Mouse (Mus musculus) frontal cortex, postnatal 14 days (tissue): Measurements from ENCODE around the gene Ahnak2.

Source experiments
- DNase-seq, 2 experiments: peaks; one replicate each; pipeline ENCODE4 v3.0.0; 2022; ENCODE audit warnings: low spot score in 2 of 2

Gene Ahnak2

DNA sequence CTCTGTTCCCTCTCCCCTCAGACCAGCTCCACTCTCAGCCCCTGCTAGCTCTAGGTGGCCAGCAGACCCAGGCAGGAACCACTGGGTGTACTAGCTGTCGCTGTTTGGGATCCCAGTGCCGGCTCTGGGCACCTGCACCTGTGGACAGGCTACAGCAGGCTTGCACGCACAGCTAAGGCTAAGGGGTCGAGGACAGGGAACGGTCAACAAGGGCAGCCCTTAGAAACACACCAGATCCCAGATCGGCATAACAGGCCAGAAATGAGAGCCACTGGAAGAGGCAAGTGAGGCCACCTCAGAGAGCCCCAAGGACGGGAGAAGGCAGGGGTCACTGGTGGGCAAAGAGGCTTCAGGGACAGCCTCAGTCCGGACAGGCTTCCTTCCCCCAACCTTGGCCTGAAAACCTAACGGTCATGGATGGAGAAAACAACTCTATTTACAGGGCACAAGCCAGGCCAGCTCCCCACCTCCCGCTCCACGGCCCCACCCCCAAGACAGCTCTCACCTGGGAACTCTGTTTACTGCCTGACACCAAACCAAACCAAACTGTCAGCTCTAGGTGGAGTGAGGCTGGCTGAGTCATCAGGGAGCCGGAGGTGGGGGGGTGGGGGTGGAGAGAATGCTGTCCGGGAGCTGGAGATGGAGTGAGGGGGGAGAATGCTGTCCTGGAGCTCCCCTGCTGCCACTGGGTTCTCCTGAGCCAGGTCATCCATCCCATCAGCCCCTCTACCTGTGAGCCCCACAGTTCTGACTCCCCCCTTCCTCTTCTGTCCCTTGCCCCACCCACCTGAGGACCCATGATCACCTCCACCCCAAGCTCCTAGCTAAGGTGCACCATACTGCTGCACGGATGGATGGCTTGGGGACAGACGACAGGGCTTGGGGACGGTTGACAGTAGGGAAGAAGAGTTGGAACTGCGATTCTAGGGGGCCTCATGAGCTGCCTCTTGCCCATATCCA, 5.6 kb downstream of the Ahnak2 start:
- no peak for DNase-seq

DNA sequence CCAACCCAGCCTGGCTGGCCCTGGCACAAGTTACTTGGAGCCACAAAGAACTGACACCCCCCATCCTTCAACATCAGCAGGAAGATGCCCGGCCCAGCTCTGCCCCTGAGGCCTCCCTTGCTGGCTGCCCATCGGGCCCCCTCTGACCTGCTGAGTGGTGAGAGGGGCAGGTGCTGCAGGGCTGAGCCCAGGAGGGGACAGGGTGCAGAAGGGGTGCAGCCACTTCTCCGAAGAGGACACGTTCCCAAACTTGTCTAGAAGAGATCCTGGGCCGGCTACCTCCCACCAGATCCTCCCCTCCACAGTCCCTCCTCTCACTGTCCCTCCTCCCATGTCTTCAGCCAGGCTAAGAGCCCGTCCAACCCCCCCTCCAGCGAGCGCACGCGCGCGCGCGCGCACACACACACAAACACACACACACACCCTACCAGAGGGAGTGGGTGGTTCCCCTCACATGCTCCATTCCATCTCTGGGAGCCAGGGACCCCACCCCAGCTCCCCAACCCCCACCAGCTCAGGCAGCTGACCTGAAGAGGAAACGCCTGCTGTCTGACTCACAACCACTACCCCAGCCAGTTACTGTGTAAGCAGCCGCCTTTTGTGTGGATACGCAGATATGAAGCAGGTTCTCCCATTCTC, 6.9 kb downstream of the Ahnak2 start:
- DNase-seq: no peak

DNA sequence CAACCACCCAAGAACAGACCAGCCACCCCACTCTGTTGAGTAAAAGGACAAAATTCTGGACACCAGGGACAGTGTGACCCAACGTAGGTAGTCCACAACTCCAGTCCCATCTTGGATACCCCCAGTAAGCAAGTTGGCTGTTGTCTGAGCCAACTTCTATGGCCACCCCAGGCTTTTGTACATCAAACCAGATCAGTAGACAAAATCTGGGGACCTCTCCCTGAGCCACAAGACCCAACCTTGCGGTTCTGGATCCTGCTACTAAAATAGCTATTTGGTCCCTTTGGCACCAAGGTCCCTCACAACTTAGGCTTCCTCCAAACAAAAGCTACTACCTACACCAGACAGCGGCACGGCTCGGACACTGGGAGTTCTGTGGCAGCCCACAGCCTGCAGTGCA, 7.5 kb downstream of the Ahnak2 start:
- DNase-seq: no peak

DNA sequence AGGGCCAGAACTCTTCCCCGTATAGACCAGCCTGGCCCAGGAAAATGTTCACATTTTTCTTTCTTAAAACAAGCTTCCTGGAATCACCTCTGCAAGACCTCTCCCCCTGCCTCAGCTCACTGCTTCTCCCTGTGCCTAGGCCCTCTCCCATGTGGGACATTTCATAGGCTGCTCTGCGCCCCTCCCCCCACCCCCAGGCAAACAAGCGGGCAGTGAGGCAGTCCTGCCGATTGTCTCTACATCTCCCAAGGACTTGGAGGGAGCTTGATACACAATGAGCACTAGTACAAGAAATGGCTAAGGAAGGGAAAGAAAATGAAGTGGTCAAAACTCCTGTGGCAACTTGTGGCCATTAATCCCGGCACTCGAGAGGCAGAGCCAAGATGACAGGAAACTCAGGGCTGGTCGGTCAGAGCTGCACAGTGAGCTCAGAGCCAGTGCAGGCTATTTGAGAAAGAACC, 8.1 kb downstream of the Ahnak2 start:
- DNase-seq: no peak

DNA sequence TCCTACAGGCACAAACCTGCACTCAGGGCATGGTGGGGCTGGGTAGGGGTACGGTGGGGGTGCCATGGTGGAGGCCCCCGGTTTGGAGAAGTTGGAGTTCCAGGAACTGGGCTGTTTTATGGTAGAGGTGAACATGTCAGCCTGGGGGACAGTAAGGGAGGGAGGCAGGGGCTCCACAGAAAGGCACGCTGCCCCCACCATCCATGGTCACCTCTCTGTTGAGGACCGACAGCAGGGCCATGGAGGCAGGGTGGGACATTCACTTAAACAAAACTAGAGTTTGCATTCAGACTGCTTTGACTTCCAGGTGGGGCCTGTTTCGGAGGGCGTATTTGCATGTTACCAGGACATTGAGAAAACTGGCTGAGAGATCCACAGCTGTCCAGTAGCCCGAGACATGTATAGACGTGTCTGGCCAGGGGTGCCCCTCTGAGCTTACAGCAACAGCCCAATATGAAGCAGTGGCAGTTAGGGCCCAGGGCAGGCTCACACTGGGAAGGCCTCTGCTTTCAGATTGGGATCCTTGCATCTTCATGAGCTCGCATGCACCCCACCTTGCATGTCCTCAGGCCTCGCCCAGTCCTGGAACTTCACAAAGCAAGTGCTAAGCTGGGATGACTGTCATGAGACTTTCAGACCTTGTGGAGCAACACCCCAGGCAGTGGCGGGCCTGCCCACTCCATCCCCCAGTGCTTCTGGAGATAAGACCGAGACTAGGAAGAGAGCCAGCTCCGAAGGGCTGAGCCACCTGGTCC, 8.7 kb downstream of the Ahnak2 start:
- DNase-seq: no peak

DNA sequence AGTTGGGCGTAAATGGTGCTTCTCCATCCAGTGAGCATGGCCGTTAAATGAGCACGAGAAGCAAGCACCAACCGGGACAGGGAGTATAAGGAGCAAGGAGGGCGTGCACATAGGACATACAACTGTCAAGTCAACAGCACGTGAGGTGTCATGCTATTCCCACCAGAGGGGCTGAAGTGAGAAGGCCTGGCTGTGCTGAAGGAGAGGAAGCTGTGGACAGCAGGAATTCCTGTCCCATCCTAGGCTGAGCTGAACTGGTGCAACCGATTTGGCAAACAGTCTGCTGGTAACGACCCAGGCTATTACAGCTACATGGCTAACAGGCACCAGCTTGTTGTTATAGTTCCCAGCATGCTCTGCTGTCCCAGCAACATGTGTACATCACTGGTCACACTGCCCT, 11.4 kb downstream of the Ahnak2 start:
- no peak for DNase-seq

DNA sequence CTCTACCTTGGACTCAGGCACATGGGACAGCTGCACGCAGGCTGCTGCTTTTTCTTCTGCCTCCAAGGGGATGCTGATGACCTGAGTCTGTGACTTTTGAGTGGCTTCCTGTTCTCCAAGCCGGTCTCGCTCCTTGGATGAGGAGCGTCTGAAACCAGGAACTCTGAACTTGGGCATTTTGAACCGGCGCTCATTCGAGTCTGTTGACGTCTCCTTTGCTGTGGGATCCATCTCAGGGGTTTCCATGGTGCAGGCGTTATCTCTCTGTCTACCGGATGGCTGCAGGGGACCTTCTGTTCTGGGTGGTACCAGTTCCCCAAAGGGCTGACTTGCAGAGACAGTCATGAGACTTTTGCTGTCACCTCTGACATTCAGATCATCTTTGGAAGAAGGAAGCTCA, 28.0 kb downstream of the Ahnak2 start:
- DNase-seq: no peak

DNA sequence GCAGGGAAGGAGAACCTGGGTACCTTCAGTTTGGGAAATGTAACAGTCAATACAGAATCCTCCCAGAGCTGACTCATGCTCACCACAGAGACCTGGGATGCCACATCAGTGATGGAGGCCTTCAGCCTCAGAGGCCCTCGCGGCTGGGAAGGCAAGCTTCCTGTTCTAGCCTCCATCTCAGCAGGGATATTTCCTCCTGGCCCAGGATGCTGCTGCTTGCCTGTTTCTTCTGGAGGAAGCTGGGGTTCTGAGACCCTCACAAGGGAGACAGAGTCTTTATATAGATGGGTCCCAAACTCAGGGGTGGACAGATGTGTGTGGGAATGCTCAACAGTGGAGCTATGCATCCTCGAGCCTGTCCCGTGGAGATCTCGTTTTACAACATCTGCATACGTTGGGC, 28.4 kb downstream of the Ahnak2 start:
- DNase-seq: no peak

DNA sequence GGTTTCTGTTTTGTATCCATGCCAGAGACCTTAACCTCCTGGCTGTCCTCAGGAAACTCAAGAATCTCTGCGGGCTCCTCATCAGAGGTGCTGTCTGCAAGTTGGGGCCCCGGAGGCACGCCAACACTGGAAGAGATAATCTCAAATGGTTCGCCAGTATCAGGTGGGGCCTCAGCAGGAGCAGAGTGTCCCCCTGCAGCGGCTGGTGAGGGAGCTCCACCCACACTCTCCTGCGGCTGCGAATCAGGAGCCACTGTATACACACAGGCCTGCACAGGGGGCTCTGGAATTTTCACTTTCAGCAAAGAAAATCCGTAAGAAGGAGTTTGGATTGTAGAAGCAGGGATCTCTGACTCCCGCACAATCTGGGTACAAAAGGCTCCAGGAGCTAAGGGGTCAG, 29.1 kb downstream of the Ahnak2 start:
- DNase-seq: no peak

DNA sequence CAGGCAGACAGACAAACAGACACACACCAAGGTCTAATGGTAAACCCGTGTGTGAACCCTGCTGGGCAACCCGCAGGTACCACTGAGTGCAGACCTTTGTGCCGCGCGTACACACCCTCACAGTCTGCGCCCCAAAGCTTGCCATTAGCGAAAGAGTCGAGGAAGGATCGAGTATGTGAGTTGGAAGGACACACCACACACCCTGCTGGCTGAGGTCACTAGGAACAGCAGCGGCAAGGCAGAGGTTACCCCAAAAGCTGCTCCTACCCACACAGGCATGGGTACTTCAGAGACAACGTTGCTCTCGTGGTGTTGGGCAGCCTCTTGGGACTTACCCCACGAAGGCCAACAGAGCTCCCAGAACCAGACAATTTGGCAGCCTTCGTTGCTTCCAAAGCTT, 30.2 kb downstream of the Ahnak2 start:
- DNase-seq: no peak

DNA sequence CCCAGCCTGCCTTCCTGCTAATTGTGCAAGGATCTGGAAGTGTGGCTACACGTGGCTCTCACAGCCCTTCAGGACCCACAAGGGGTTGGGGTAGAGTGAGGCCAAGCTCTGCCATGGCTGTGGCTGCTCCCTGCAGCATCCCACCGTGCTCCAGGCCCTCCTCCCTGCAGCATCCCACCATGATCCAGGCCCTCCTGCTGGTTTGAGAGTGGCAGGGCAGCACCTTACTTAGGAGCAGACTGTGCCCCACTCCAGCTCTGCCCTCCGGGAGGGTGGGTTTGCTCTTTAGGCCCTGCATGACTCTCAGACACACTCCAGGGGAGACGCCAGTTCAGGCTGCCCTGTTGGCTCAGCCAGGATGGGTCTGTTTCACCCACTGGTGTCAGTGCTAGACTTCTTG, 32.1 kb downstream of the Ahnak2 start:
- no peak for DNase-seq

DNA sequence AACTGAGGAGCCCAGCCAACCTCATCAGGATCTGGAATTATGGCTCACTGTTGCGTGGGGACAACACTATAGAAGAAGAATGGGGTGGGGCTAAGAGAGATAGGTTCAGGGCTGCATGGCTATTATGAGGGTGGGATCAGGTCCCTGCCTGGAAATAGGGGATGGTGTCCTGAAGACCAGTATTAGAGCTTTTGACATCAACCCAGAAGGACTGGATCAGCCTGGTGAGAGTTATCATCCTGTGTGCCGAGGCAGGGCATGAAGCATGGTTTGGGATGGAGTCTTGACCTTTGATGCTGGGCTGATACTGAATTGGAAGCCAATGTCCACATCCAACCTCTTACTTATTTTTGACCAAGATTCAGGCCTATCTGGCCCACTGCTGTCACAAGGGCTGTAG, 32.7 kb downstream of the Ahnak2 start:
- no peak for DNase-seq

DNA sequence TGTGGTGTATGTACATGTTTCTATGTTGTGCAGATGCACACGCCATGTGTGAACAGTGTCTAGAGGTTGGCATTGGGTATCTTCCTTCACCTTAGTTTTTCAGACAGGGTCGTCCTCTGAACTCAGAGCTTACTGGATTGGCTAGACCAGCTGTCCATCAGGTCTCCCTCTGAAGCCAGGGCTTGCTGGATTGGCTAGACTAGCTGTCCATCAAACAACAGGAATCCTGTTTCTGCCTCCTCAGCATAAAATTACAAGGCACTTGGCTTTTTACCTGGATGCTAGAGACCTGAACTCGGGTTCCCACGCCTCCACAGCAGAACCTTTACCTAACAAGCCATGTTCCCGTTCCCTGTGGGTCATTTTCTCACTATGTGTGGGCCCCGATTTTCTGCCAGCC, 33.4 kb downstream of the Ahnak2 start:
- DNase-seq: peak in 1 of 2 experiments; percentile 6

DNA sequence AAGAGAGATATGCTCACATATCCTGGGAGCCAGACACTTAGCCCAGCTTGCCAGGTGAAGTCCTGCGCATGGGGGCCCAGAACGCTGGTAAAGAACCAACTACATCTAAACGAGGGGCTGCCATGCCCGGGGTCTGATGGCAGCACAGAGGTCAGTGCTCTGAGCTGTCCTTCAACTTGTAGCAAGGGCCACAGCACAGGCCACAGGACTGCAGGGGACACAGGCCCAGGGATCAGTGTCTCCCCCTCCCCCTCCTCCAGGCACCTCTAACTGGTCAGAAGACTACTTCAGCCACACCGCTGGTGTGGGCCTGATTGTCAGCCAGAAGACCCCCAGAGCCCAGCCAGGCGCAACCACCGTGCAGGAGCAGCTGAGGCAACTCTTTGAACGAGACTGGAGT, 34.3 kb downstream of the Ahnak2 start:
- DNase-seq: no peak

DNA sequence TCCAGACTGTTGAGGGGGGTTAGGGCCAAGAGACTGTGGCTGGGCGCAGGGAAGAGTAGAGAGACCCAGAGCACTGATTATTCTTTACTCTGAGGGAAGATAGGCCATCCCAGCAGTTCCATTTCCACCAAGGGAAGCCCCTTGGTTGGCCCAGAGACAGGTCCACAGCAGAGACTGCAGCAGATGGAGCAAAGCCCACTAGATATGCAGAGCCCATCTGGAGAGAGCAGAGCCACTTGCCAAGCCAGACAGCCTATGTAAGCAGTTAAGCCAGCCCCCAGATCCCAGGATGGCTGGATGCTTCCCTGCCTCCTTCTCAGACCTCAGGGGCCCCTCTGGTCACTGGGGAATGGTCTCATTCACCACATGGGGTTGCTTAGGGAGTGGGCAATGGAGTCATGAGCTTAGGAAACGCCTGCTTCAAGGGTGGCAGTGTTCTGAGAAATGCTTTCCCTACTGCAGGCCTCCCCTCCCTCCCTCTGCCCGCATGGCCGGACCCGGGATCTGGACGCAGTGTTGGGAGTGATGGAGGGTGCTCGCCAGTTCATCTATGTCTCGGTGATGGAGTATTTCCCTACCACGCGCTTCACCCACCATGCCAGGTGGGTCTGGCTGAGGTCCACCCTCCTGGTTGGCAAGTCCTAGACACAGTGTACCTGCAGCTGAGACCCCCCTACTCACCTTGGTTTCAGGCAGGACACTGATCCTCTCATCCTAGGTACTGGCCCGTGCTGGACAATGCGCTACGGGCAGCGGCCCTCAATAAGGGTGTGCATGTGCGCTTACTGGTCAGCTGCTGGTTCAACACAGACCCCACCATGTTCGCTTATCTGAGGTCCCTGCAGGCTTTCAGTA, 35.2 kb downstream of the Ahnak2 start:
- no peak for DNase-seq

DNA sequence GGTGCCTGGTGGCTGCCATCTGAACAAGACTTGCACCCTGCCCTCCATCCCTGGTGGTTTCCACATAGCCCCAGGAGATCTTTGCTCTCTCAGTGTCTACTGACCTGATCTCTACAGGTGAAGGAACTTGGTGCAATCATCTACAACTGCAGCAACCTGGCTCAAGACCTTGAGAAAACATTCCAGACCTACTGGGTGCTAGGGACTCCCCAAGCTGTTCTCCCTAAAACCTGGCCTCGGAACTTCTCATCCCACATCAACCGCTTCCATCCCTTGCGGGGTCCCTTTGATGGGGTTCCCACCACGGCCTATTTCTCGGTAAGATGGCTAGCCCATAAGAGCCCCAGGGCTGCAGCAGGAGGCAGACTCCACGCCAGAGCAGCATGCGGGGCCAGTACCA, 35.9 kb downstream of the Ahnak2 start:
- DNase-seq: no peak

DNA sequence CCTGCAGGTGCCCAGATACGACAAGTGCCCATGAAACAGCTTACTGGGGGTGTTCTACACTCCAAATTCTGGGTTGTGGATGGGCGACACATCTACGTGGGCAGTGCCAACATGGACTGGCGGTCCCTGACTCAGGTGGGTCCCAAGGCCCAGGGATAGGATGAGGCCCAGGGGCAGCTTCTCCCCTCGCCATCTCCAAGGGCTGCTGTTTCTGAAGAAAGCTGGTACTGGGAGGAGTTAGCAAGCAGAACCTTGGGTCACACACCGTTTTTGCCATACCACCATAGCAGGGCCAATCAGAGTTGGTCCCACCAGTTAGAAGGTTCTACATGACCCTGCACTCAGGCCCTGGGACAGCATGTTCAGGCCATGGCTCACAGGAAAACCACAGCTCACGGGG, 37.5 kb downstream of the Ahnak2 start:
- no peak for DNase-seq

DNA sequence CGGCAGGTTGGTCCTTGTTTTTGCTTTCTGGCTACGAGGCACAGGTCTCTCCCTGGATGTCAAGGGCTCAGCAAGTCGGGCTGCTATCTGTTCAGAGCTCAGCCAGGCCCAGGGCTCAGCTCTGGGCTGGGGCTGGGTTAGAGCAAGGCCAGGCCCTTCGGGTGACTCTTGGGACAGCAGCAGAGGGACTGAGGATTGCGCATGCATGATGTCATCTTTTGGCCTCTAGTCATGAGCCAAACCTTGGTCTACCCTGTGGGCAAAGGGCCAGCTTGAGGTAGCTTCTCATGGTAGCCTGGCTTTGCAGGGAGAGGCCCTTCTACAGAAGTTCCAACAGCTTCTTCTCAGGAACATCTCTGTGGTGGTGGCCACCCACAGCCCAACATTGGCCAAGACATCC, 38.3 kb downstream of the Ahnak2 start:
- DNase-seq: no peak

DNA sequence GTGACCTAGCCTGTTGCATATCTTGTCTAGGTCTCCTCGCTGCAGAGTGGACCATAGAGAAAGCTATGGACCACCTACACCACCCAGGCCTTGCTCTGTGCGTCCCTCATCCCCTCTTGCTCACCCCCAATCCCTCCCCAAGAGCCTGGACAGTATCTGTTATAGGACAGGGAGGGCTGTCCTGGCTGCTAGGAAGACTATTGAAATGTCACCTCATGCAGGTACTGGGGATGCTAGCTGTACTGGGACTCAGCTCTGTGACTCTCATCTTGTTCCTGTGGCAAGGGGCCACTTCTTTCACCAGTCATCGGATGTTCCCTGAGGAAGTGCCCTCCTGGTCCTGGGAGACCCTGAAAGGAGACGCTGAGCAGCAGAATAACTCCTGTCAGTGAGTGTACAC, 39.3 kb downstream of the Ahnak2 start:
- no peak for DNase-seq

DNA sequence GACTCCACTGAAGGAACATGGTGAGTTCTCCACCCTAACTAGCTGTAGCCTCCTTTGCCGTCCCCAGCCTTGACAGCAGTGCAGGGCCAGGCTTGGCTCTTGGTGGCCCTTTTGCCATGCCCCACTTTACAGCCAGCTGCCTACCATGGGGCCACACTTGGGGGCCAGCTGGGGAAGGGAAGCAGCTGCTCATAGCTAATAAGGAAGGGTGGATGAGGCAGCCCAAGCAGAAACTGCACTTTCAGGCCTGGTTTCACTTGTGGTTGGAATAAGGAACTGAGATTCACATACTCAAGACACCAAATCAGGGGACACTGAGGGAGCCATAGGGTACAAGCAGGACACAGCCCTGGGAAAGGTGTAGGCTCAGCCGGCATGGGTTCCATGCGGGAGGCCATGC, 40.4 kb downstream of the Ahnak2 start:
- DNase-seq: peak in 1 of 2 experiments; percentile 27

DNA sequence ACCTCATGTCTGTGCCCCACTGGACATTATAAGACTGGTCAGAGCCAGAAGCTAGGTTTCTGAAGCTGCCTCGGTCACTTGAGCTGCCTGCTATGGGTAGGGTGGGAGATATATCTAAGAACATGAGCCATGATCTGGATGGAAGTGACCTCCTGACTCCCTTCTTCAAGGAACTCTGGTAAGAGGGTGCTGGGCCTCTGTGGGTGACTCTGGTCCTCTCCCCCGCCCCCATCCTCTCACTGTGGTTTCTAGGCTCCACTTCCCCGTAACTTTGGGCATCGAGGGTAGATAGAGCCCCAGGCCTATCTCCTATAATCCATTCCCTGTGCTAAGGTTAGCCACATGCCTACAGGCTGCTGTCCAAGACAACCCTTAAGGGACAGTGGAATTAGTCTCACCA, 41.0 kb downstream of the Ahnak2 start:
- no peak for DNase-seq
